Mouse (Mus musculus): ENCODE data around the gene Trpv3. TPM values are rescaled to one million over a fixed set of nuclear protein-coding genes. Genes with fewer than 3 reads are reported as not detected.

Trpv3 gene
- polyA plus RNA-seq, 1 experiment from 2014 or later, result not detected

Other genes starting within 250 kb of the Trpv3 start
- 2.2 and 3.0 TPM in 2 replicates for gene Camkk1, start 248.4 kb upstream of the Trpv3 start, polyA plus RNA-seq (2015; fragmentation: Nextera tagmentation; extraction: Ambion mirVana)
- gene Ncbp3, start 219.6 kb upstream of the Trpv3 start, polyA plus RNA-seq (2015; fragmentation: Nextera tagmentation; extraction: Ambion mirVana), result 9.9 TPM in 2 replicates
- 0.24 and 0.27 TPM in 2 replicates for gene Itgae, start 176.8 kb upstream of the Trpv3 start, polyA plus RNA-seq (2015; fragmentation: Nextera tagmentation; extraction: Ambion mirVana)
- gene Haspin, start 129.1 kb upstream of the Trpv3 start, polyA plus RNA-seq (2015; fragmentation: Nextera tagmentation; extraction: Ambion mirVana), result 11.5 and 11.9 TPM in 2 replicates
- 1.1 and 2.0 TPM in 2 replicates for gene P2rx5, start 107.0 kb upstream of the Trpv3 start, polyA plus RNA-seq (2015; fragmentation: Nextera tagmentation; extraction: Ambion mirVana)
- gene Emc6, start 90.4 kb upstream of the Trpv3 start, polyA plus RNA-seq (2015; fragmentation: Nextera tagmentation; extraction: Ambion mirVana), result 93.0 and 101 TPM in 2 replicates
- 236 and 262 TPM in 2 replicates for gene Tax1bp3, start 90.3 kb upstream of the Trpv3 start, polyA plus RNA-seq (2015; fragmentation: Nextera tagmentation; extraction: Ambion mirVana)
- gene Ctns, start 68.3 kb upstream of the Trpv3 start, polyA plus RNA-seq (2015; fragmentation: Nextera tagmentation; extraction: Ambion mirVana), result 11.0 and 11.7 TPM in 2 replicates
- 0.56 and 0.60 TPM in 2 replicates for gene Shpk, start 67.9 kb upstream of the Trpv3 start, polyA plus RNA-seq (2015; fragmentation: Nextera tagmentation; extraction: Ambion mirVana)
- not detected in 2 replicates for gene Trpv1, start 33.1 kb upstream of the Trpv3 start, polyA plus RNA-seq (2015; fragmentation: Nextera tagmentation; extraction: Ambion mirVana)
- 0.09 TPM in 1 of 2 replicates, not detected in the other for gene Aspa, start 62.2 kb downstream of the Trpv3 start, polyA plus RNA-seq (2015; fragmentation: Nextera tagmentation; extraction: Ambion mirVana)
- not detected in 2 replicates for gene Gm49340, start 62.4 kb downstream of the Trpv3 start, polyA plus RNA-seq (2015; fragmentation: Nextera tagmentation; extraction: Ambion mirVana)
- gene Spata22, start 62.4 kb downstream of the Trpv3 start, polyA plus RNA-seq (2015; fragmentation: Nextera tagmentation; extraction: Ambion mirVana), result not detected in 2 replicates
- gene Olfr20, start 83.4 kb downstream of the Trpv3 start, polyA plus RNA-seq (2015; fragmentation: Nextera tagmentation; extraction: Ambion mirVana), result not detected in 2 replicates
- not detected in 2 replicates for gene Olfr376, start 103.9 kb downstream of the Trpv3 start, polyA plus RNA-seq (2015; fragmentation: Nextera tagmentation; extraction: Ambion mirVana)
- gene Olfr1, start 132.2 kb downstream of the Trpv3 start, polyA plus RNA-seq (2015; fragmentation: Nextera tagmentation; extraction: Ambion mirVana), result not detected in 2 replicates
- not detected in 2 replicates for gene Olfr378, start 161.1 kb downstream of the Trpv3 start, polyA plus RNA-seq (2015; fragmentation: Nextera tagmentation; extraction: Ambion mirVana)
- not detected in 2 replicates for gene Olfr380, start 190.1 kb downstream of the Trpv3 start, polyA plus RNA-seq (2015; fragmentation: Nextera tagmentation; extraction: Ambion mirVana)
- not detected in 2 replicates for gene Olfr381, start 224.2 kb downstream of the Trpv3 start, polyA plus RNA-seq (2015; fragmentation: Nextera tagmentation; extraction: Ambion mirVana)
- gene Olfr382, start 249.8 kb downstream of the Trpv3 start, polyA plus RNA-seq (2015; fragmentation: Nextera tagmentation; extraction: Ambion mirVana), result not detected in 2 replicates

Data from heart, embryonic 13.5 days (tissue).